Mouse (Mus musculus) forebrain, embryonic 14.5 days (tissue): ENCODE results near the gene B4galt5. TPM values are rescaled to one million over a fixed set of nuclear protein-coding genes. Genes with fewer than 3 reads are reported as not detected.

ENCODE experiments used
- ATAC-seq: fragments of 200-750 bp; cut with Nextera tagmentation; 2 replicates; pipeline ENCODE4 v1.8.0; 2017; ENCODE audit warnings: mild to moderate bottlenecking, moderate library complexity
- DNase-seq: peaks from one replicate; pipeline ENCODE4 v3.0.0-alpha.2; 2015; ENCODE audit warnings: low spot score
- H3K27ac ChIP-seq: fragments of 300-500 bp; sonication (generic); 2 replicates; pipeline ENCODE4 v1.5.1; 2014; ENCODE audit warnings: low read depth, mild to moderate bottlenecking, control low read depth, low read length, moderate library complexity
- H3K27me3 ChIP-seq: fragments of 300-500 bp; sonication (generic); replicated peaks from 2 replicates; pipeline ENCODE4 v1.6.1; 2014; ENCODE audit warnings: low read length, control low read depth, mixed read lengths; ENCODE audit not compliant: control insufficient read depth, insufficient read depth
- H3K36me3 ChIP-seq: fragments of 300-500 bp; sonication (generic); 2 replicates; pipeline ENCODE4 v1.6.1; 2014; ENCODE audit warnings: low read length, control low read depth; ENCODE audit not compliant: control insufficient read depth, insufficient read depth
- H3K4me1 ChIP-seq: fragments of 300-500 bp; sonication (generic); 2 replicates; pipeline ENCODE4 v1.6.1; 2014; ENCODE audit warnings: antibody characterized with exemption, low read length, control low read depth; ENCODE audit not compliant: control insufficient read depth, insufficient read depth
- H3K4me2 ChIP-seq: fragments of 300-500 bp; sonication (generic); 2 replicates; pipeline ENCODE4 v1.6.1; 2014; ENCODE audit warnings: mild to moderate bottlenecking, control low read depth, low read length
- H3K4me3 ChIP-seq: fragments of 300-500 bp; sonication (generic); 2 replicates; pipeline ENCODE4 v1.5.1; 2014; ENCODE audit warnings: low read depth, low read length, control low read depth
- H3K9ac ChIP-seq: fragments of 300-500 bp; sonication (generic); 2 replicates; pipeline ENCODE4 v1.6.1; 2014; ENCODE audit warnings: mild to moderate bottlenecking, low read length, control low read depth, moderate library complexity
- H3K9me3 ChIP-seq: fragments of 300-500 bp; sonication (generic); replicated peaks from 2 replicates; pipeline ENCODE4 v1.6.1; 2016; ENCODE audit warnings: low read length, control low read depth, mixed read lengths; ENCODE audit not compliant: control insufficient read depth
- WGBS: fragments of 180-500 bp; shearing (Covaris S2); extraction: QIAGEN DNeasy Blood & Tissue Kit; methylation state at CpG from one replicate; pipeline ENCODE4 v1.1.7; 2014; 5-methylcytosine and 5-hydroxymethylcytosine counted together
- polyA plus RNA-seq: library from polyadenylated mRNA; unstranded; fragments of >200 nt; fragmentation: Nextera tagmentation; extraction: Ambion mirVana; gene quantifications from 2 replicates; pipeline ENCODE4 v1.2.1, GENCODE M21; 2014

Gene B4galt5
- polyA plus RNA-seq, 1 experiment from 2014 or later: 10.9 TPM

DNA sequence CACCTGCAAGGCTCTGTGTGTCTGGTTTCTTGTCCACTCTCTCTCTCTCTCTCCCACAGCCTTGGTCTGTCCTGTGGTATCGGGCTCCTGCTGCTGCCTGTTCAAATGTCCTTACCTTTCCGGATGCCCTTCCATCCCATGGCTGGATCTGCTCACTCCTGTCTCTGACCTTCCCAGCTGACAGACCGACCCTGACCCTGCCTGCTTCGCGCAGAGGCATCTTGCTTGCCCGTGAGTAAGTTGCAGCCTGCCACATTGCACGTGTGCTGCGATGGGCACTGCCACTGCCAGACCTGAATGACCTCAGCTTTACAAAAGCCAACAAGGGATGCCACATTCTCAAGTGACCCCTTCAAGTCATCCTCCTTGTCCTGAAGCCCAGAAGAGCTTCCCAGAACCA lies 27.6 kb downstream of the B4galt5 start:
- Histone ChIP-seq H3K4me3 (no peak overlapping the region), H3K36me3 (no peaks in the 10 kb centered on the region), H3K27ac (no peak overlapping the region), H3K9me3 (no peaks in the 10 kb centered on the region), H3K27me3 (no peaks in the 10 kb centered on the region), H3K9ac (no peak overlapping the region), H3K4me2 (no peak overlapping the region), H3K4me1 (peaks cover 8% of the 10 kb centered on the region)
- DNase-seq: no peak
- no peak for ATAC-seq
- 91% methylated on average over 8 of the region's 8 CpGs for WGBS

DNA sequence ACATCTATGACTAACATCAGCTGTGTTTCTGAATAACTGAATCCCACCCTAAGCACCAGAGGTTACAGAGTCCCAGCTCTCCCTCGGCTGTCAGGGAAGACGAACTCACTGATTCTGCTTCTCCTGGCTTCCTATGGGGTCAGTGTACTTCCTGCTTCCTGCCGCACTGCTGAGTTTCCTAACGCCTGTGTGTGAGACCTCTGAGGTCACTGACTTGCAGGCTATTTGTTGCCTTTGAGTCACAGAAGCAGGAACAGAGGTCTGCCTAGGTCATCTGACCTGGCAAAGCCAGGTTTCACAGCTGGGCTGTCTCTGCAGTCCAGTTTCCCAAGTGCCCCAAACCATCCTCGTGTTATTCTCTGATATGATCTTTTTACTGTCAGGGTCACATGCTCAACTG lies 30.0 kb downstream of the B4galt5 start:
- Histone ChIP-seq H3K27me3 (no peaks in the 10 kb centered on the region), H3K4me3 (no peak overlapping the region), H3K36me3 (no peaks in the 10 kb centered on the region), H3K27ac (no peak overlapping the region), H3K4me1 (peaks cover 17% of the 10 kb centered on the region), H3K9me3 (no peaks in the 10 kb centered on the region), H3K9ac (no peak overlapping the region), H3K4me2 (no peak overlapping the region)
- 74% methylated on average over 5 of the region's 5 CpGs for WGBS
- DNase-seq (no peak), ATAC-seq (no peak)

- H3K9me3 ChIP-seq: no peaks in the 10 kb centered on the region
- no peaks in the 10 kb centered on the region for H3K36me3 ChIP-seq
- H3K9ac ChIP-seq: no peak overlapping the region
- H3K27me3 ChIP-seq: no peaks in the 10 kb centered on the region
- ATAC-seq (peak; percentile 79), DNase-seq (peak; percentile 78)
- H3K4me3 ChIP-seq: no peak overlapping the region
- H3K4me1 ChIP-seq: peaks cover 21% of the 10 kb centered on the region
- no peak overlapping the region for H3K4me2 ChIP-seq
- 46% methylated on average over 3 of the region's 3 CpGs for WGBS
- peak overlapping the region; percentile 55; the same call in 1 of the 2 replicates for H3K27ac ChIP-seq
Observed at GRCm38 (mm10) chr2:167316724-167317187, 32.2 kb downstream of the B4galt5 start.

GRCm38 (mm10) chr2:167314491-167314890 lies 34.5 kb downstream of the B4galt5 start:
- no peak for ATAC-seq

DNA sequence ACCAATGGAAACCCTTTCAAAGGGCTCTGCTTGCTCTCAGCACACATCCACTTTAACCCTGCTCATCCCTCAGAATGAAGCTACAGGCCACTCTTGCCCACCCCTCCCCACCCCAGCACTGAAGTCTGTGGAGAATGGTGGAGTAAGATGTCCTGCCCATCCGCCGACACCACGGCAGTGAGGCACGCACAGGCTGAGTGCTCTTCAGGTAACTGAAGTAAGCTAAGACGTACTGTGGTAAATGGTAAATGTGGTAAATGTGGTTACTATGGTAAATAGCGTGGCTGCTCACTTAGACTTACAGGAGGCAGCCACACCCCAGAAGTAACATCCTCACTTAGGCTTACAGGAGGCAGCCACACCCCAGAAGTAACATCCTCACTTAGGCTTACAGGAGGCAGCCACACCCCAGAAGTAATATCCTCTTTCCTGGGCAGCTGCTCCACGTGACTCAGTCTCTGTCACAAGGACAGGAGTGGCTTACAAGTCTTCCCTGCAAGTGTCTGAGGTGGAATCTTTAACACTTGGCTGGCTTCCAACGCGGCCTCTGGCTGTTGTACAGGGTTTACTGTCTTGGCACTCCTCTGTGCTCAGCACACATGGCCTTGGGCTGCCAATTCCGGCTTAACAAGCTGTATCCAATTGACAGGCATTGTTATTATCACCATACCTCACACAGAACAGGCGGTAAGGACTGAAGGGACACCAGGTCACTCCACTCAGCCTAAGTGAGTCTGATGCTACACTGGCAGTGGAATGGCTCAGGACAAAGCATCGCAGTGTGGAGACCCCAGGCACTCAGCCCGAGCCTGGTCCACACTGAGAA lies 35.3 kb downstream of the B4galt5 start:
- ATAC-seq (peak; percentile 45), DNase-seq (peak; percentile 77)
- Histone ChIP-seq H3K9ac (0 out of 2 replicates have a peak overlapping the region, but pooled peaks have one; percentile 17), H3K4me3 (no peak overlapping the region), H3K27me3 (no peaks in the 10 kb centered on the region), H3K9me3 (no peaks in the 10 kb centered on the region), H3K4me1 (peaks cover 21% of the 10 kb centered on the region), H3K4me2 (no peak overlapping the region), H3K36me3 (0 out of 2 replicates have a peak, but pooled peaks cover 3% of the 10 kb centered on the region), H3K27ac (peak overlapping the region; percentile 60; the same call in 1 of the 2 replicates)
- WGBS: 58% methylated on average over 13 of the region's 13 CpGs

More at GRCm38 (mm10) chr2:167314491-167314890, 34.5 kb downstream of the B4galt5 start:
- WGBS: 75% methylated on average over 8 of the region's 8 CpGs
- Histone ChIP-seq H3K36me3 (no peaks in the 10 kb centered on the region), H3K4me3 (no peak overlapping the region), H3K4me2 (no peak overlapping the region), H3K4me1 (peaks cover 21% of the 10 kb centered on the region), H3K27ac (peak overlapping the region; percentile 60; the same call in 1 of the 2 replicates), H3K9me3 (no peaks in the 10 kb centered on the region), H3K9ac (no peak overlapping the region), H3K27me3 (no peaks in the 10 kb centered on the region)
- DNase-seq: peak; percentile 24

- no peak overlapping the region for H3K27ac ChIP-seq
- ATAC-seq (no peak), DNase-seq (no peak)
- 84% methylated on average over 1 of the region's 1 CpGs for WGBS
- H3K4me1 ChIP-seq: peaks cover 16% of the 10 kb centered on the region
- H3K36me3 ChIP-seq: peaks cover 18% of the 10 kb centered on the region
- no peak overlapping the region for H3K4me3 ChIP-seq
- no peaks in the 10 kb centered on the region for H3K27me3 ChIP-seq
- H3K9ac ChIP-seq: no peak overlapping the region
- no peak overlapping the region for H3K4me2 ChIP-seq
- no peaks in the 10 kb centered on the region for H3K9me3 ChIP-seq
Observed at GRCm38 (mm10) chr2:167310121-167310520, 38.9 kb downstream of the B4galt5 start.

DNA sequence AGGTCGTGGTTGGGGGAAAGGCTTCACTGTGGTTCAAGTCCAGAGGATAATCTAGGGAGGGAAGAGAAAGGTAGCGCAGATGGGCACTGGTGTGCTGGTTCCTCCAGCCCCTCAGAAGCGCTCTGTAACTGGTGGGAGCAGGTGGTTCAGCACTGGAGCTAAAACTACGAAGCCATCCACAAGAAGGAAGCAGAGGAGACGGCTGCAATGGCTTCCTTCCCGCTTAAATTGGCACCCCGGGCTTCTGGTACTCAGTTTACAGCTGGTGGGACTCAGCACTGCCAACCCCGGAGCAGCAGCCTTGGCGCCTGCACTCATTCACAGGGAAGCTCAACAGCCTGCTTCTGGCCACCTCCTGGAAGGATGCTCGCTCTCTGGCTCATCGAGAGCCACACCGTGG lies 39.7 kb downstream of the B4galt5 start:
- ATAC-seq: no peak
- H3K9ac ChIP-seq: no peak overlapping the region
- H3K9me3 ChIP-seq: no peaks in the 10 kb centered on the region
- WGBS: 76% methylated on average over 12 of the region's 12 CpGs
- peaks cover 21% of the 10 kb centered on the region for H3K36me3 ChIP-seq
- H3K4me3 ChIP-seq: no peak overlapping the region
- no peaks in the 10 kb centered on the region for H3K27me3 ChIP-seq
- peaks cover 7% of the 10 kb centered on the region for H3K4me1 ChIP-seq
- no peak overlapping the region for H3K4me2 ChIP-seq
- H3K27ac ChIP-seq: no peak overlapping the region
- DNase-seq: peak; percentile 59

GRCm38 (mm10) chr2:167307716-167308115 lies 41.3 kb downstream of the B4galt5 start:
- Histone ChIP-seq H3K27me3 (no peaks in the 10 kb centered on the region), H3K9ac (no peak overlapping the region), H3K9me3 (no peaks in the 10 kb centered on the region), H3K27ac (peak overlapping the region; percentile 44; the same call in 1 of the 2 replicates), H3K4me2 (no peak overlapping the region), H3K4me1 (no peaks in the 10 kb centered on the region), H3K36me3 (peaks cover 27% of the 10 kb centered on the region), H3K4me3 (no peak overlapping the region)
- DNase-seq: peak; percentile 29
- WGBS: 53% methylated on average over 12 of the region's 12 CpGs
- no peak for ATAC-seq
